Mouse (Mus musculus) hematopoietic stem cell, adult 5-6 weeks (primary cell): ENCODE results near the gene Dnajc16. TPM values are rescaled to one million over a fixed set of nuclear protein-coding genes. Genes with fewer than 3 reads are reported as not detected.
A peak's percentile ranks its signal among the peaks of the same experiment; 100 is the strongest.
"Not testable (repeated sequence)": the region's sequence is repeated elsewhere in the genome, so short reads cannot be mapped to it uniquely, and the experiment has no call there.

Experiments used
- ATAC-seq, 2 experiments: fragments of 125-278 bp in 1 of 2; replicated peaks in 1 of 2; 2 replicates each; pipeline ENCODE4 v1.8.0; 2016 to 2017; ENCODE audit warnings: inconsistent platforms in 2 of 2, mild to moderate bottlenecking in 2 of 2, moderate number of reproducible peaks in 2 of 2, low read depth in 1 of 2, moderate TSS enrichment in 1 of 2; ENCODE audit not compliant: low FRiP score in 2 of 2, poor library complexity in 2 of 2, severe bottlenecking in 2 of 2, insufficient read depth in 1 of 2, low TSS enrichment in 1 of 2
- total RNA-seq: library from RNA; stranded (forward); fragments of 172-1452, 232-1000 nt; gene quantifications from 2 replicates; pipeline ENCODE4 v1.2.3, GENCODE M21; 2017

The Dnajc16 gene
- total RNA-seq, 1 experiment from 2014 or later: 10.3 TPM

DNA sequence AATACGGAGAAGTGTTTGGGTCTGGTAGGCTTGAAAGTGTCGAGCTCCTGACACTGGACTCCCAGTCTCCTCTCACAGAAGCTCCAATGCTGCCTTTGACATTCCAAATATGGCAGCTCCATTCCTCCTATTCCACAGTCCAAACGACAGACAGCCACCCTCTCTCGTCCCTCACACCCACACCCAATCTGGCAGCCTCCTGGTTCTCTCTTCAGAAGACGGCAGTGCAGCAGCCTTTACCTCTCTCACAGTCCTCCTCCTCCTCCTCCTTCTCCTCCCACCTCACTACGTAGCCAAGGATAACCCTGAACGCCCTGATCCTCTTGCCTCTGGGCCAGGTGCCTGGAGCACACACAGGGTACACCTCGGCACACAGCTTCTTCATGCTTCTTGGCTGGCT is 10.9 kb downstream of the Dnajc16 start:
- ATAC-seq: no peak

DNA sequence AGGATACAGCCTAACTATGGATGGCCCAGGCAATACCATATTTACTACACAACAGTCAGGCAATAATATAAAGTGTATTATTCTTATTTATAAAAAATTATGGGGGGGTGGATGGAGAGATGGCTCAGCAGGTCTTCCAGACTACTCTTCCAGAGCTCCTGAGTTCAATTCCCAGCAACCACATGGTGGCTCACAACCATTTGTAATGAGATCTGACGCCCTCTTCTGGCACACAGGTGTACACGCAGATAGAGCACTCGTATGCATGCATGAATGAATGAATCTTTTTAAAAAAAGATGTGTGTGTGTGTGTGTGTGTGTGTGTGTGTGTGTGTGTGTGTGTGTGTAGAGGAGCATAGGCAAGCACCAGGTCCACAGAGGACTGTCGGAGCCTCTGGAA is 17.7 kb downstream of the Dnajc16 start:
- not testable (repeated sequence) for ATAC-seq

DNA sequence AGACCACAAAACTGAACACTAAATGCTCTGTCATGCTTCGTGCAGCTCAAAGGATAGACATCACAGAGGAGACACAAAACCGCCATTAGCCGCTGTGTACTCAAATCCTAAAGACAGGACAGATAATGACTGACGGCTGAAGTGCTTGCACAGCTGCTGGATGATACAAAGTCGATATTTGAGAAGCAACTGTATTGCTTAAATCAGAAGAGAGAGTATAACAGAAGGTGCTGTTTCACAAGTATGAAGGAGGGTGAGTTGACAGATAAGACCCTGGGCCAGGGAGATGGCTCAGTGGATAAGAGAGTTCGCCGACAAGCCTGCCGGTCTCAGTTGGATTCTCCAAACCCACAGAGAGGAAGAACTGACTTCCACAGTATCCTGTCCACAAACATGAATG is 18.9 kb downstream of the Dnajc16 start:
- no peak for ATAC-seq

DNA sequence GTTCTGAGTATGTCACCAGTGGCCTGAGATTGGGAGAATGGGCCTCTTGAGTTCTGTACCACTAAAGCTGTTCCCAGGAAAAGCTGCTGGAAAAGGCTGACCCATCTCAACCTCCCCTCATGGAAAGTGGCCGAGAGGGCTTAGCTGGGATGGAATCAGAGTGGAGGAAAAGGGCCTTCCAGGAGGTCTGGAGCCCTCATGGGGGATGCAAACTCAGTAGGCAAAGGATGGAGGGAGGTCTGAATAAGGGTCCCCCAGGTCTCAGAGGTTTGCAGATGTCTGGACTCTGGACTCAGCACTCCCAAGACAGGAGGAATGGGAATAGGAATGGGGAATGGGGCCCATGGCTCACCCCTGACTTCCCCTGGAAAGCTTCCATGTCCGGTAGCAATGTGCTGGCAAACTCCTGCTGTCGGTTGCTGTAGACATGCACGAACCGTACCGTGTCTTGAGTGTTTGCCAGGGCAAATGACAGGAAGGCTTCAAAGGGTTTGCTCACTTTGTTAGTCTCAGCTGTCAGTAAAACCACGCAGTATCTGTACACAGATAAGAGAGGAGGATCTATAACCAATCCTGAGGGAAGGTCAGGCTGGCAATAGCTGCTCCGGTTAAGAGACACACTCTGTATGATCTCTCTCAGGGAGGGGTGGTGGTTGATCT is 21.1 kb downstream of the Dnajc16 start:
- no peak for ATAC-seq

DNA sequence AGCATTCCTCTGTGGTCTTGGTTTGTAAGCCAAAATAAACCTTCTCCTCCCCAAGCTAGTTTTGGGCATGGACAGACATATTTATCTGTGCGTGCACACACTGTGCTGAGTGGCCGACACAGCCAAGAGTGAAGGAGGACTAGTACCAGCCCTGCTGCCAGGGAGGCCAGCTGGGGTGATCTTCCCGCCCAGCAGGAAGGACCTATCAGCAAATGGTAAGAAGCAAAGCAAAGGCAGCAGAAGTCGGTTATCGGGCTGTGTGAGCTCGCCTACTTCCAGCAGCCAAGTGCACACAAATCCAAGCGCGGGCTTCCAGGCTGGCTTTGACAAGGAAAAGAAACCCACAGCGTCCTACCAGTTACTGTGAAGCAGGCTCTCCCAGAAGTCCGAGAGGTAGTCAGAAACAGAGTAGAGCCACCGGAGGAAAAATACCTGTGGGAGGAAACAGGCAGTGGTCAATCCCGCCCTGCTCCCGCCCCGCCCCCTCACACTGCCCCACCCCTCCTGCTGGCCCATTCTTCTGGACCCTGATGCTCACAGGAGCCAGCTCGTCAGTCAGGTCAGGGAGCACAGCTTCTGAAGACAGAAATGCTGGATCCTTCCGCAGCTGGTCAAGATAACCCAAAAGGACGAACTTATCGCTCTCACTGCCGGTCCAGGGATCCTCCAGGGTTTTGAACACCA is 23.2 kb downstream of the Dnajc16 start:
- no peak; a peak in 1 of 4 replicates for ATAC-seq

DNA sequence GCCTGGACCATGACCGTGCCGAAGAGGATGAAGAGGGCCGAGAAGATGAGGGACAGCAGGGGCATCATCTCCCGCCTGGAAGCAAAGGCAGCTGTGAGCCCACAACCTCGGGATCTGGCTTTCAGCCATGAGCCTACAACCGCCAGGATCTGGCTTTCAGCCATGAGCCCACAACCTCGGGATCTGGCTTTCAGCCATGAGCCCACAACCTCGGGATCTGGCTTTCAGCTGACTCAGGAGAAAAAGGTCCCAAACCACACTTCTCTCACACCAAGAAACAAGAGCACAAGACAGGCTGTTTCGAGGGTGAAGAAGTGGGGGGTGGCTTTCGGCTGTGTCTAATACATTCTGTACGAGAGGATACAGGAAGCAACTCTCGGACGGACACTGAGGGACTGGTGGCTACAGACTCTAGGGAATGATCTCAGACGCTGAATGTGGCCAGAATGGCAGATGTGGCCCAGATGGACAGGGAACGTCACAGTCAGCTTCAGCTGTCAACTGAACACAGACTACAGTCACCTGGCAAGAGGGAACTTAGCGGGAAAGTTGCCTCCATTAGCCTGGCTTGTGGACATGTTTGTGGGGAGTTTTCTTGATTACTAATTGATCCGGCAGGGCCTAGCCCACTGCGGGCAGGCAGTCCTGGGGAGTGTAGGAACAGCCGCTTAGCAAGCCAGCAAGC is 23.9 kb downstream of the Dnajc16 start:
- no peak; a peak in 1 of 4 replicates for ATAC-seq

DNA sequence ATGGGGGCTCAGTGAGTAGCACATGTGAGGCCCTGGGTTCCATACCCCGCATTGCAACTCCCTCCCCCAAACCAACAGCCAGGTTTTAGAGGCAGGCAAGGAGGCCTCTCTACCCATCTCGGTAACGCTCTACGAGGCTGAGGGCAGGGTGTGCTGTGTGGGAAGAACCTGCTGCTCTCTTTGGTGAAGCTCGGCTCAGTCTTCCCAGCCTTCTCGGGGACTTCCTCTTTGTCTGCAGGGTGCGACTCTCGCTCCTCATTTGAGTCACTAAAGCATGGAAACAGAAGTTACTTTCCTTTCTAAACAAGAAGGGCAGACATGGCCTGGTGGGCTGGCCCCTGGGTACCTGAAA is 24.4 kb downstream of the Dnajc16 start:
- ATAC-seq: peak in 1 of 2 experiments; percentile 15; a peak in 1 of 4 replicates

DNA sequence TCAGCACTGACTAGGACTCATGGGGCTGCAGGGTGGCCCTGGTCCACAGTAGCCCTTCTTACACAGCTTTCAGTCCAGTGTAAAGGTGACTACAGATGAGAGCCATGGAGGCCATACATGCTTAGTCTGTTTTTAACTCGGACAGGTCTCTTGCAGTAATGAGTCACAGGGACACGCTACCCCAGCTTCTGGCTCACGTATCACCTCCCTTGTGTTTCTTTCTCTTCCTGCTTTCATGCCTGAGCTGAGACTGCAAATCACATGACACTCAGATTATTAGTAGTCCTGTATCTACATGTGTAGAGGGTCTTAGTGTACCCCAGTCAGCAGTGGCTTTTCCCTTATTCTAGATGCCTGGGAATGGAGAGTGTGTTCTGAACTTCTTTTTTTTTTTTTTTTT is 25.7 kb downstream of the Dnajc16 start:
- ATAC-seq: no peak

DNA sequence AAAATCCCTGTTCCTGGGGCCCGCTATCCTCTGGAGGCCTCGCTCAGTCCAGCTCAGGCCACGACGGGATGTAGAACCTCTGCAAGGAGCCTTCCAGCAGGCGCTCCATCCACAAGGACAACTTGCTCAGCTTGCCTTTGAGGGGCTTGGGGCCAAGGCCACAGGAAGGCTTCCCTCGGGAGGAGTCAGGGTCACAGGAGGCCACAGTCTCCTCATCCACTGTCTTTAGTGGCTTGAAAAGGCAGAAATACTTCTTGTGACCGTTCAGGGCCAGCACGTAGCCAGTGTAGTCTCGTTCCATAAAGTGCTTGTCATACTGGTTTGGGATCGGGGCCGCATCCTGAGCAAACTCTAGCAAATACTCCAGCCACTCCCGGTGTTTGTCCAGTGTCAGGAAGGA is 27.3 kb downstream of the Dnajc16 start:
- no peak for ATAC-seq

DNA sequence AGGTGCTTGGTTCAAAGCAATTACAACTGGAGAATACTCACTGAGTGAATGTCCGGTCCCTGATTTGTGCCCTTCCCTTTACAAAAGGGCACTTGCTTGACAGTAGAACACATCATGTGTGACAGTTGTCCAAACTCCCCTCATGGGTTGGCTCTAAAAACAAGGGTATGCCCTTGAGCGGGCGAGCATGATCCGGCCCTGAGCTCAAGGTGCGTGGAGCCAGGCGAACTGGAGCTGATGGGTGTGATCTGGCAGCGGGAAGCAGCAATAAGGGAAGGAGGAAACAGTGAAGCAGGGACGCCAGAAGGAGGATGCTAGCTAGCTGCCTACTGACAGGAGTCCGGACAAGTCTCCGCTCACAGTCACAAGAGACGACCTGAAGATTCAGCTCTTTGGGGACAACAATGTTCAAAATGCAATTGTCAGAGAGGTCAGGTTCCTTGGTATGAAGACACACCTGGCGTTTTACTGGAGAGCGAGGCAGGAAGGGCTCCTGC is 28.6 kb downstream of the Dnajc16 start:
- no peak for ATAC-seq

DNA sequence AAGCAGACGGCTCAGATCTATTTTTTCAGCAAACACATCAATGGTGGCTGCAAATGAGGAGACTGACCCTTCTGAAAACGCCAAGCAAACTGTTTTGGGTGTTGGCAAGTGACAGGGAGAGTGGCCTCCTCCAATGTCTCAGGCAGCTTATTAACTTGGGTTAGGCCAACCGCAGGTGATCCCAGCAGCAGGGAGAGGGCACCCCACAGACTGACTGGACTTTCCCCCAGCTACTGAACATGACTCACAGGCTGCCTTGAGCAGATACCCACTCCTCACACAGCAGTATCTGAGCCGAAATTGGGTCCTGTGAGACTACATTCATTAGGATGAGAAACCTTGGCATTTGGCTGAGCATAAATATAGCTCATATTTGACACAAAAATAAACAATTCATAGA is 29.8 kb downstream of the Dnajc16 start:
- ATAC-seq: no peak

DNA sequence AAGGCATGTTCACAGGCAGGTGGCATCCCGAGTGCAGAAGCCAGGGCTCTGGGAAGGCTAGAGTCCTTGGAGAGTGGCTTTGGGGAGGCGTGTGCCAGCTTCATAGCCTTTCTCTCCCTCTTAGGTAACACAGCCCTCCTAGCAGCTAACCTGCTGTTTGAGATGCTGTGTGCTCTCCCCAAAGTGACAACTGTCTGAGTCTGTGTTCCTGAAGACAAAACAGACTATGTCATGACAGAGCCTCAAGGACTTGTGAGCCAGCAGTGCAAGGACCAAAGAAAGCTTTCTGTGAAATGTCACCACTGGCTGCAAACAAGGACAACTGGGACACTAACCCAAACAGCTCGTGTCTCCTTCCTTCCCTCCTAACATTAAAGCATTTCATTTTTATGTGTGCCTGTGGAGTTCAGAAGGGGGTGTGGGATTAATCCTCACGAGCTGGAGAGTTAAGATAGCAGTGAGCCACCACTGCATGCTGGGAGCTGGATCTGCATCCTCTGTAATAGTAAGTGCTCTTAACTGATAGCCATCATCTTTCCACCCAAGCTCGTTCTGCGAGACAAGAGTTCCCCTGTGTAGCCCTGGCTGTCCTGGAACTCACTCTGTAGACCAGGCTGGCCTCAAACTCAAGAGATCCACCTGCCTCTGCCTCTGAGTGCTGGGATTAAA is 31.7 kb downstream of the Dnajc16 start:
- ATAC-seq: no peak

DNA sequence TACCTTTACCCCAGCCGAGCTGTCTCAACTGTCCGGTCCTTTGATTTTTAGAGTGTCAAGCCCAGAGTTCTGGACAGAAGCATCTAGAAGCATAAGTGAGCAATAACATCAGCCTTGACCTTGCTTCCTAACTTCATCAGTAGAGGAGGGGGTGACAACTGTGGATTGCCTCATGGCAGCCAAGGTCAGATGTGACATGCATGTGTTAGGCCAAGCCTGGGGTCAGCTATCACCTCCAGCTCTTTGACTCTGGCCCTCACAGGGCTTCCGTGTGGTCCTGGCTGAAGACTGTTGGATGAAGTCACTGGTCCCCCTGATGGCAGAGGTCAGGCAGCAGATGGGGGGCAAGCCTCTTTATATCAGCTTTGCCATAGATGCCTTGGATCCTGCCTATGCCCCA is 33.6 kb downstream of the Dnajc16 start:
- no peak for ATAC-seq

DNA sequence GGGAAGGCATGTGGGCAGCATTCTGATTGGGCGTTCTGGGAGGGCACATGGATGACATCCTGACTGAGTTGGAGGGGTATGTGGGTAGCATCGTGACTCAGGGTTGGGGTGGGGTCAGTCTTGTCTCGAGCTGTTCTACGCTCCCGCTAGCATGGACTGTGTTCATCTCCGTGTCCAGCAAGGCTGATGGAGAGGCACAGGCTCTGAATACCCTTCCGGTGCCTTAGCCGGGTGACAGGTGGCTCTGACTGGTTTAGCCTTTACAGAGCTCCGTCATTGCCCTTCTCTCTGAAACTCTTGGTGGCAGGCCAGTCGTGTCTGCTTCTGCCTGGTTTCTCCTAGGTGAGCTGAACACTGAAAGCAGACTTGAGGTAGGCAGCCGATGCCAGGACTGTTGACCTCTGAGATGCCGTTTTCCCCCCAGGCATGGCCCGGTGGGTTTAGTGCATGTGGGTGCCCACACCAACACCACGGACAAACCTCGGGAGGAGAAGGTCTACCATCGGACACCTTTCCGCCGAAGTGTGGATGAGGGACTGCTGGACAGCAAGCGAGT is 35.3 kb downstream of the Dnajc16 start:
- no peak for ATAC-seq

DNA sequence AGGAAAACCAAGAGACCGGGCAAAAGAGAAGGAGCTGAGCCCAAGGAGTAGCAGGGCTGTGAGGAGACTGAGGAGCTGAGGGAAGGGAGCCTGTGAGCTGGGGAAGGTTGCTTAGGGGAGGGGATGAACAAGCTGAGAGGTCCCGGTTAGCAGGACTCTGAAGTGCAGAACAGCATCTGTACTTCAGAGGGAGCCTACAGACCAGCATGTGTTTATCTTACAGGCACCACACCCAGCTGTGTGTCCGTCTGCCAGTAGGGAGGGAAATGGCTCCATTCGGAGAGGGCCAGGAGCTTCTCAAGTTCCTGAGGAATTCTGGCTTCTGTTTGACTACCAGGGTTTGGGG is 38.7 kb downstream of the Dnajc16 start:
- peak in 1 of 2 experiments; percentile 59; a peak in 1 of 4 replicates for ATAC-seq

DNA sequence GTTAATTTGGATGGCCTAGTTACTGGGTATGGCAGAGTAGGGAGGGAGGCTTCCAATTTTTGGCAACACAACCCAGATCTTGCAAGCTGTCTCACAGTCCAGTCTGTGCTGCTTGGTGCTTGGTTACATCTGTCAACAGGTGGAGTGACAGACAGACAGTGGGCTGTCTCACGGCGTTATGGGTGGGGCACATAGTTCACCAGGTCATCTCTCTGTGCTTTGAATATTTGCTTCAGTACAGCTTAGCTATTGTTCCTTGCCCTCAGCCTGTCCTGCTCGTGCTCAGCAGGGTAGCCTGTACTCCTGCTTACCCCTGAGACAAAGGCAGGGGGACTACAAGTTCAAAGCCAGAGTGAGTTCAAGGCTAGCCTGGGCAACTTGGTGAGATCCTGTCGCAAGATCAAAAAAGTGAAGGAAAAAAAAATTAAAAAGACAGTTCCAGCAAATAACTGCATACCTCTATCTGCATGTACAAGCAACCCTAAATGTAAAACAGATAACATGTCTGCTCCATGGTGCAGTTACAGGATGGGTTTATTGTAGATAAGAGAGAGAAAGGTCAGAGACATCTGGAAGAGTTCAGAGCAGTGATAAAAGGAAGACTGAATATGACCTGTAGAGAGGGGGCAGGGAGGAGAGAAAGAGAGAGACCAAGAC is 39.2 kb downstream of the Dnajc16 start:
- ATAC-seq: peak; percentile 8 to 37; a peak in 2 of 4 replicates

DNA sequence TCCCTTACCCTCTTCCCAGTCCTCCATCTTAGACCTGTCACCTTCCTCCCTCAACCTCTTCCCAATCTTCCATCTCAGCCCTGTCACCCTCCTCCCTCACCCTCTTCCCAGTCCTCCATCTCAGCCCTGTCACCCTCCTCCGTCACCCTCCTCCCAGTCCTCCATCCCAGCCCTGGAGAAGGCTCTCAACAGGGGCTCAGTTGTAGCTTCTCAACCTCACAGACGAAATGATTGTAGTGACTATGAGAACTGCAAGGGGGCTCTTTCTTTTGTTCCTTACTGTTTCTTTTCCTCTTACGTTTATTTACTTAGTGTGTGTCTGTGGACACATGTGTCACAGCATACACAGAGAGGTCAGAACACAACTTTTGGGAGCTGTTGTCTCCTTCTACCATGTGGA is 39.9 kb downstream of the Dnajc16 start:
- ATAC-seq: no peak
